Mouse (Mus musculus) urinary bladder, adult 2 months (tissue): ENCODE measurements around the gene Ddx51. TPM values are rescaled to one million over a fixed set of nuclear protein-coding genes. Genes with fewer than 3 reads are reported as not detected.
A peak's percentile ranks its signal among the peaks of the same experiment; 100 is the strongest.

ENCODE experiments used
- DNase-seq: peaks from one replicate; pipeline ENCODE4 v3.0.0; 2022; ENCODE audit warnings: low spot score
- polyA plus RNA-seq: library from polyadenylated mRNA; depleted of rRNA; stranded (reverse); fragments of >200 nt; gene quantifications from 2 replicates; pipeline ENCODE4 v1.2.3, GENCODE M21; 2012; rRNA removed

The Ddx51 gene
- polyA plus RNA-seq = 15.7 and 16.7 TPM in 2 replicates

- peak; percentile 94 for DNase-seq
Observed at GRCm38 (mm10) chr5:110652719-110653648, at the start of gene Ddx51, which contains the start of gene Noc4l. Gene Ddx51, plus strand, starts transcription at chr5:110653451. Gene Noc4l, minus strand, starts transcription at chr5:110653417.

- no peak for DNase-seq
Observed at GRCm38 (mm10) chr5:110604311-110604710, 48.9 kb upstream of the Ddx51 start.

- DNase-seq = no peak
Observed at GRCm38 (mm10) chr5:110605531-110606221, 47.6 kb upstream of the Ddx51 start.

- DNase-seq = no peak
Observed at GRCm38 (mm10) chr5:110607767-110608166, 45.5 kb upstream of the Ddx51 start.

- no peak for DNase-seq
Observed at GRCm38 (mm10) chr5:110608336-110608735, 44.9 kb upstream of the Ddx51 start.

- no peak for DNase-seq
Observed at GRCm38 (mm10) chr5:110608941-110609340, 44.3 kb upstream of the Ddx51 start.

GRCm38 (mm10) chr5:110609425-110609824, 43.8 kb upstream of the Ddx51 start:
- DNase-seq = no peak

GRCm38 (mm10) chr5:110609868-110610267, 43.4 kb upstream of the Ddx51 start:
- no peak for DNase-seq

GRCm38 (mm10) chr5:110610484-110610883, 42.8 kb upstream of the Ddx51 start:
- DNase-seq = no peak

GRCm38 (mm10) chr5:110611435-110612158, 41.7 kb upstream of the Ddx51 start:
- DNase-seq = no peak

- no peak for DNase-seq
Observed at GRCm38 (mm10) chr5:110619226-110619625, 34.0 kb upstream of the Ddx51 start.

GRCm38 (mm10) chr5:110624319-110624718, 28.9 kb upstream of the Ddx51 start:
- no peak for DNase-seq

- no peak for DNase-seq
Observed at GRCm38 (mm10) chr5:110627351-110627750, 25.9 kb upstream of the Ddx51 start.

GRCm38 (mm10) chr5:110628156-110628555, 25.1 kb upstream of the Ddx51 start:
- no peak for DNase-seq

- DNase-seq = no peak
Observed at GRCm38 (mm10) chr5:110629525-110630120, 23.6 kb upstream of the Ddx51 start.

- DNase-seq = no peak
Observed at GRCm38 (mm10) chr5:110635951-110636707, 17.1 kb upstream of the Ddx51 start.

- no peak for DNase-seq
Observed at GRCm38 (mm10) chr5:110638306-110639074, 14.8 kb upstream of the Ddx51 start.

GRCm38 (mm10) chr5:110639459-110639858, 13.8 kb upstream of the Ddx51 start:
- DNase-seq = no peak

GRCm38 (mm10) chr5:110646377-110646776, 6.9 kb upstream of the Ddx51 start:
- no peak for DNase-seq

- DNase-seq = no peak
Observed at GRCm38 (mm10) chr5:110653686-110654085, 435 bp downstream of the Ddx51 start.
